Mouse (Mus musculus) MN1 (cell line): ENCODE results near the gene Tsr2.

Source experiments
- DNase-seq: peaks from one replicate; pipeline ENCODE4 v3.0.0-alpha.2; 2016; ENCODE audit warnings: low spot score

Gene Tsr2

GRCm38 (mm10) chrX:151046777-151047430 lies 49.4 kb downstream of the Tsr2 start:
- DNase-seq, result peak; percentile 88

GRCm38 (mm10) chrX:151046321-151046720 lies 50.0 kb downstream of the Tsr2 start:
- no peak for DNase-seq

- no peak for DNase-seq
Measured at GRCm38 (mm10) chrX:151045850-151046249, 50.5 kb downstream of the Tsr2 start, which contains the start of gene Fgd1. Fgd1 (plus strand) TSS chrX:151046150.

GRCm38 (mm10) chrX:151041223-151041622 lies 55.1 kb downstream of the Tsr2 start:
- DNase-seq, result no peak
